Mouse (Mus musculus) E14TG2a.4 (cell line): ENCODE results near the gene Cdk6.
A peak's percentile ranks its signal among the peaks of the same experiment; 100 is the strongest.

ENCODE experiments used
- H3K27me3 ChIP-seq: 2 replicates; pipeline ENCODE4 v1.6.1; 2014; ENCODE audit warnings: low read length, control low read depth; ENCODE audit not compliant: insufficient read depth
- H3K36me3 ChIP-seq: 2 replicates; pipeline ENCODE4 v1.6.1; 2014; ENCODE audit warnings: low read length, control low read depth; ENCODE audit not compliant: insufficient read depth
- H3K4me1 ChIP-seq: replicated peaks from 2 replicates; pipeline ENCODE4 v1.6.1; 2014; ENCODE audit warnings: low read depth, low read length, control low read depth
- H3K4me3 ChIP-seq: replicated peaks from 2 replicates; pipeline ENCODE4 v1.5.1; 2014; ENCODE audit warnings: mild to moderate bottlenecking, low read length
- H3K9me3 ChIP-seq: 2 replicates; pipeline ENCODE4 v1.6.1; 2014; ENCODE audit warnings: low read length, control low read depth
- CTCF ChIP-seq: conservative IDR thresholded peaks from 2 replicates; pipeline ENCODE4 v1.5.1; 2014; ENCODE audit warnings: low read length
- NANOG ChIP-seq: IDR thresholded peaks from 2 replicates; pipeline ENCODE4 v1.6.1; 2014; ENCODE audit warnings: borderline replicate concordance, low read length, mixed read lengths
- POU5F1 ChIP-seq: IDR thresholded peaks from 2 replicates; pipeline ENCODE4 v1.6.1; 2014; ENCODE audit warnings: low read length, borderline replicate concordance

The Cdk6 gene

DNA sequence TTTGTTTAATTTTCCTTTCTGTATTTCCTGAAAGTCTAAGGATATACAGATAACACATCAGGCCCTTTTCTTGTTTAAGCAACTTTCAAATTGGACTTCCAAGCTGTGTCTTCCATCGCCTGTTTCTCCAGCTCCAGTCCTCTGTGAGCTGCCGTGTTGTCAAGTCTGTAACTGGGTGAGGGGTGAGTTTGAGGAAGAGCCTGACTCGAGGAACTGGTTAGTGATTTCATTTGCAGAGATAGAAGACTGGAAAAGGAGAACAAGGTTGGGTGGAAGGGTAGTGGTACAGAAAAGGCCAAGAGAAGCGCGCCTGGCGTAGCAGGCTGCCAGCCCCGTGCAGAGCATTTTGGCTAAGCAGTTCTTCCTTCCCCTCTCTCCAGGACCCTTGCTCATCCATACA is 120.1 kb downstream of the Cdk6 start:
- TF ChIP-seq POU5F1 (no peak), CTCF (no peak), NANOG (no peak)
- no peaks in the 10 kb centered on the region for H3K27me3 ChIP-seq
- H3K9me3 ChIP-seq: no peaks in the 10 kb centered on the region
- no peak overlapping the region for H3K4me3 ChIP-seq
- peaks cover 29% of the 10 kb centered on the region for H3K4me1 ChIP-seq
- peaks cover 33% of the 10 kb centered on the region for H3K36me3 ChIP-seq

DNA sequence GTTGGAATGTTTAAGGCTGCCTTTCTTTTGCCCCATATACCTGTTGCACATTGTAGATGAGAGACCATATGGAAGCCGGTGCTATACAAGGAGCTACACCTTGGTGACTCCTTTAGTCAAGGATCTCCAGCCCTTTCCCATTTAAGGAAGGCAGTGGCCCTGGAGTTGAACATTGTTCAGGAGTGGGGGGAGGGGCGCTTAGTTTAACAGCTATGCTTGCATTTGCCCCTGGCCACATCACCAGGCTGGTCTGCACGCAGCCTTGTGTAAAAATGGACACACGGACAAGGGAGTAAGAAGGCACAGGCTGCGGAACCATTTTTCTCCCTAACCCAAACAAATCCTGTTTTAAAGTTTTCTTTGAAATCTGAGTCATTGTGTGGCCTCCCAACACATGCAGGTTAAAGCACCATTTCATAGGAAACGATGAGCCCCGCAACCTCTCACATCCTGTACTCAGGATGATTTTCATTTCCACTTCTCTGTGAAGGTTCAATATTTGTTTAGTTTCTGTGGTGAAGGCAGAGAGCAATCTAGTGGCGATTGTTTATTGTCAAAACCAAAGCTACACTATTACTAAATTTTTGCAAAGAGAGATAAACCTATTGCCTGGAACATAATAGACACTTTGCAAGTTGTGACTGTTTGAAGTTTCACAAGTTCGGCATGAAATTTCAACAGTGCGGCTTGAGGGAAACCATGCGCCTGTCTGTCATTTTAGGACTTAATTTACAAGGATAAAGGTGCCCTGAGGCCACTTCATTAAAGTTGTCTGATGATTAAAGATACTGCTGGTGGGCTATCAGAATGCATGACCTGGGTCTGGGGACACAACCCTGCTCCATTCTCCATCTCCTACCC is 121.8 kb downstream of the Cdk6 start:
- Histone ChIP-seq H3K27me3 (no peaks in the 10 kb centered on the region), H3K36me3 (peaks cover 33% of the 10 kb centered on the region), H3K4me1 (peaks cover 44% of the 10 kb centered on the region), H3K9me3 (no peaks in the 10 kb centered on the region), H3K4me3 (no peak overlapping the region)
- no peak for TF ChIP-seq CTCF
- no peak for TF ChIP-seq NANOG
- TF ChIP-seq POU5F1: no peak

DNA sequence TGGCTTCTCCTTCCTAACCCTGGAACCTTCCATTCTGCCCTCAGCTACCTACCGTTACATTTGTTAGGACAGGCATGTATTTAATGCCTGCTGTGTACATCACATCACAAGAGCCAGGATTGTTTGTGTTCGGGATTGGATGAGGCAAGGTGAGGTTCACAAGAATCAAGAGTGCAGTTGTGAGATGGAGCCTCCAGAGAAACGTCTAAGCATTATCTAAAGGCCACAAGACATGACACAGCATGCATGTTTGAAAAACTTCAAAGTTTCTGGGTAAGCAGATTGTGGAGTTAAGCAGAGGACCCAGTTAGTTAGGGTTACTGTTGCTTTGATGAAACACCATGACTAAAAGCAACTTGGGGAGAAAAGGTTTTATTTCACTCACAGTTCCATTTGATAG is 122.5 kb downstream of the Cdk6 start:
- TF ChIP-seq POU5F1 (no peak), NANOG (no peak), CTCF (no peak)
- no peaks in the 10 kb centered on the region for H3K9me3 ChIP-seq
- peaks cover 50% of the 10 kb centered on the region for H3K4me1 ChIP-seq
- H3K27me3 ChIP-seq: no peaks in the 10 kb centered on the region
- H3K36me3 ChIP-seq: peaks cover 33% of the 10 kb centered on the region
- H3K4me3 ChIP-seq: no peak overlapping the region

DNA sequence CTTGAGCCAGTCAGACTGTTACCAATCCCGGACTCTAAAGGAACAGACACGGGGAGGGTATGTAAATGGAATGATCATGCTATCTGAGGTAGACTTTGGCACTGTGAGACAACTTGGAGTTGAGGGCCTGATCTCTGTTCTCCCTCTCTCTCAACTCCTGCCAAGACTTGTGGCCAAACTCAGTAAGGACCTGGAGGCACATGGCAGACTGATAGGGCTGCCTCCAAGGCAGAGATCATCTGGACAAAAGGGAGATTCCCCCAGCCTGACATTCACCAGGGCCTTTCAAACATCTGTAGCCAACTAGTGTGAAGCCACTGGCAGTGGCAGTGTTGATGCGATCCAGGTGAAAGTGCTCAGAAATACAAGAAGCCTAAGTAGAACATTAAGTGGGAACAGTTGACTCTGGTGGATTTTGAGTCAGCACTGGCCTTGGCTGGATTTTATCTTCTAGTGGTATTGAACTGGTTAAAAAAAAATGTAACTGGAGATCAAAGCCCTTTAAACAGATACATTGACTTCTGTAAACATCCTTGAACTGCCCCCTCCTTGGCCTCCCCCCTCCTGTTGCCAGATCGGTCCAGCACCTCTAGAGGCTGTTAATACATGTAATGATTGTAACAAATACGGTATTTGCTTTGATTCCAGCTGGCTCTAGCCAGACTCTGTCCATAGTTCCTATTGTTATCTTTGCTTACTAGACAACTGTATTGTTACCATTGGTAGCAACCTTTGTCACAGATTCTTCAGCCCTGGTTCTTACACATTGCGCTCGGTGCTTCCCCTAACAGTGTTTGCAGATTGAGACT is 125.0 kb downstream of the Cdk6 start:
- Histone ChIP-seq H3K36me3 (peaks cover 37% of the 10 kb centered on the region), H3K27me3 (no peaks in the 10 kb centered on the region), H3K9me3 (no peaks in the 10 kb centered on the region), H3K4me1 (peaks cover 58% of the 10 kb centered on the region), H3K4me3 (no peak overlapping the region)
- TF ChIP-seq CTCF (no peak), POU5F1 (no peak), NANOG (no peak)

DNA sequence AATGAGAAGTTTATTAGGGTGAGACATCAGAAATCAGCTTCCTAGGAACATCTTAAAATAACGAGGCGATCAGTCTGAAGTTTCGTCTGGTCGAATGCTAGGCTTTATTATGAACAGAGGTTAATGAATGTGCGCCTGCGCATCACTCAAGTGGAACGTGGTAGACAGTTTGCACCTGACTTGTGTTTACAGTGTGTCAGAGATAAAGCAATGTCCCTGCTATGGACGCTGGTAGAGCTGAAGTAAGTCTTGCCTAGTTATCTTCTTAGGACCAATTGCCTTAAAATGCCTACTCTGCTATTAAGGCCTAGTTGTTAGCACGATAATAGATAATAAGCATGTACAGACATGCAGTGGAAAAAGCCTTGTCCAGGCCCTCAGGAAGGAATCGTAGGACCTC is 129.6 kb downstream of the Cdk6 start:
- Histone ChIP-seq H3K4me3 (no peak overlapping the region), H3K4me1 (peaks cover 68% of the 10 kb centered on the region), H3K9me3 (no peaks in the 10 kb centered on the region), H3K36me3 (peaks cover 37% of the 10 kb centered on the region), H3K27me3 (no peaks in the 10 kb centered on the region)
- TF ChIP-seq CTCF: no peak
- TF ChIP-seq NANOG: no peak

DNA sequence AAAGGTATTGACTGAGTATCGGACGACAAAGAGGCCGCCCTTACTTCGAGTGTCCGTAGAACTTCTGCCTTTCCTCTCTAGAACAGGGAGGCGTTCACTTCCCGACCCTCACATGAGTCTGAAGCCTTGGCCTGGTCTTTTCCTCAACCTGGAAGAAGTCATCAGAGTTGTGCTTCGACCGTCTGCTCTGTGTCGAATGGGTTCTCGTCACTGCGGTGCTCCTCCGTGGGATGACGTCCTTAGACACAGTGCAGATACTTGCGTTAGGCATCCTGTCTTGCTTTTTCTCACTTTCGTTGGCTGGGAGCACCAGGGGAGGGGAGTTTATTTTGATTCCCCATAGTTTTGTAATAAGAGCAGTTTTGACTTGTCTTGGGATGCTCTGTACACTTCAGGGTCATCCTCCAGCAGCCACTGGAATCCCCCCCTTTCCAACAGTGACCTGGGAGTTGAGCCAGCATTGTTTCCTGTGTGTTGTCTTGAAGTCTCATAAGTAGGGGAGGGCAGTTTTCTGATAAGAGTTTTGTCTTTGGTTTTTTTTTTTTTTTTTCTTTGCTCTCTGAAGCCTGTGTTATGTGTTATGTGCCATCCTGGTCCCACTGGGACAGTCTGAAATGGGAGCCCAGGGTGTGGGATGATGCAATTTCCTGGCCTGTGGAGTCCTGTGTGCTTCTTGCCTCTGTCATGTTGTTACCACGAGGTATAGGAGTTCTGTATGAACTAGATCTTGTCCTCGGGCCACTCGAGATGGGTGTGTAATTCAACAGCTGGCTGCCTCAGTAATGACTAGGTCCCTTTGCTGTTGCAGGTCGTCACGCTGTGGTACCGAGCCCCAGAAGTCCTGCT is 131.2 kb downstream of the Cdk6 start:
- H3K4me3 ChIP-seq: peak overlapping the region; percentile 32; the same call in 1 of the 2 replicates
- no peaks in the 10 kb centered on the region for H3K27me3 ChIP-seq
- H3K4me1 ChIP-seq: peaks cover 54% of the 10 kb centered on the region
- H3K9me3 ChIP-seq: no peaks in the 10 kb centered on the region
- H3K36me3 ChIP-seq: peaks cover 44% of the 10 kb centered on the region
- TF ChIP-seq POU5F1 (no peak), CTCF (no peak), NANOG (no peak)

DNA sequence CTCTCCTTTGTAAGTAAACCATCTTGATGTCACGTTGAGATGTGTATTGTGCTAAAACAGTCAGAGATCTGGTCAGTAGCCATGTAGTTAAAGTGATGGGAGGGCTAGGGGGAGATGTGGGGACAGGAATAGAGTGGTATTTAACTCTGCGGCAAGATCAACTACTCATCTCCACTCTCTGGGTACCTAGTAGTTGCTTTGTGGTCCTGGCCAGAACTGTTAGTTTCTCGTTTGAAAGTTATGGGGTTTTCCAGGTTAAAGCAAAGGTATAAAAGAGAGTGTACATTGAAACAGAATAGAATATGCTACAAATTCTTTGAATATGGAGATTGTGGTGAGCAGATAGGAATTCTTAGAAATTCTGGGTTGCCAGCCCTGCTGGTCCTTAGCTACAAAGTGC is 136.4 kb downstream of the Cdk6 start:
- Histone ChIP-seq H3K27me3 (no peaks in the 10 kb centered on the region), H3K36me3 (peaks cover 44% of the 10 kb centered on the region), H3K9me3 (no peaks in the 10 kb centered on the region), H3K4me1 (peaks cover 16% of the 10 kb centered on the region), H3K4me3 (no peak overlapping the region)
- TF ChIP-seq POU5F1 (no peak), CTCF (no peak), NANOG (no peak)

DNA sequence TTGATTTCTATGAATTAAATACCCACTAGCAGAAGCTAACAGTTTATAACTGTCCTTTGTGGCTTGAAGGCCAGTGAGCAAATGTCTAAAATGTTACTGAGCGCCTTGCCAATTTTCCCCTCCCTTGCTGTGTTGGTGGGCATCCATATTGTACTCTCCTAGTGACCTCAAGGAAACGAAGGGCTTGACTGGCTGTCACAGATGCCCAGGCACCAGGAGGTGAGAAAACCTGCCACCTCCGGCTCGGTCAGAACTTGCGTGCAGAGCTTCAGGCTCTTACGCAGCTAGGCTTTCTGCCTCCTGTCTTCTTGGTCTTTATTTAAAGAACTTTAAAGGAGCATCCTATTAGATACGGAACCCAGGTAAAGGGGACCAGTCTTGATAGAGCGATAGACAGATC is 136.9 kb downstream of the Cdk6 start:
- no peak for TF ChIP-seq NANOG
- no peak for TF ChIP-seq CTCF
- TF ChIP-seq POU5F1: no peak
- Histone ChIP-seq H3K36me3 (peaks cover 40% of the 10 kb centered on the region), H3K4me1 (peaks cover 11% of the 10 kb centered on the region), H3K4me3 (no peak overlapping the region), H3K9me3 (no peaks in the 10 kb centered on the region), H3K27me3 (no peaks in the 10 kb centered on the region)
